1 mouse cellular context compared by ENCODE assay signal in the genomic region with DNA sequence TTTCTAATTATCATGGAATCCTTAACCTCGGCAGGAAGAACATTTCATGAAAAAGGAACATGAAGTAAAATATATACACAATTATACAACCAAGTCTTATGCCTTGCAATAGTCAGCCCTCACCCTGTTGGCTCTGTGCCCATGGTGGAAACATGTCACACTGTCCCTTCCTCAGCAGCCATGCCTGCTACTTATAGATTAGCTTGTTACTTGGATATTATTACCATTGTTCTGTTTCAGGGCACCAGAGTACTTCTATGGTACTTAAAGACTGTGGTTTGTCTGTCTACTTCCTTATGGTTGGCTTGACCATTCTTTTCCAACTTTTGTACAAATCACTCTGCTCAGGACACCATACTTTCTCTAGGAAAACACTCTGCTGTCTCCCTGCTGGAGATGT. TPM values are rescaled to one million over a fixed set of nuclear protein-coding genes. Genes with fewer than 3 reads are reported as not detected.
"Had no signal": no experiment of that assay in that cellular context is flagged by ENCODE, and none has a peak within 500 bp of the region (broad histone marks: within the 10 kb centered on the region; RNA-seq: fewer than 3 reads in every experiment).

No protein-coding gene starts in this region.

RNA-seq across cellular contexts. Expression of a gene that starts 14.9 kb away (rescaled TPM):
- total RNA-seq: neutrophil, adult 5-6 weeks had no signal

RNA-seq across cellular contexts. Expression of a gene that starts 16.3 kb away (rescaled TPM):
- total RNA-seq: neutrophil, adult 5-6 weeks had no signal

RNA-seq across cellular contexts. Expression of a gene that starts 39.9 kb away (rescaled TPM):
- total RNA-seq: neutrophil, adult 5-6 weeks had no signal

RNA-seq across cellular contexts. Expression of a gene that starts 45.9 kb away (rescaled TPM):
- total RNA-seq: neutrophil, adult 5-6 weeks had no signal
